Mouse (Mus musculus) frontal cortex, postnatal 14 days (tissue): Measurements from ENCODE around the gene Crygf.
"Not testable (repeated sequence)": the region's sequence is repeated elsewhere in the genome, so short reads cannot be mapped to it uniquely, and the experiment has no call there.

Experiments
- DNase-seq, 2 experiments: peaks; one replicate each; pipeline ENCODE4 v3.0.0; 2022; ENCODE audit warnings: low spot score in 2 of 2

Crygf gene

DNA sequence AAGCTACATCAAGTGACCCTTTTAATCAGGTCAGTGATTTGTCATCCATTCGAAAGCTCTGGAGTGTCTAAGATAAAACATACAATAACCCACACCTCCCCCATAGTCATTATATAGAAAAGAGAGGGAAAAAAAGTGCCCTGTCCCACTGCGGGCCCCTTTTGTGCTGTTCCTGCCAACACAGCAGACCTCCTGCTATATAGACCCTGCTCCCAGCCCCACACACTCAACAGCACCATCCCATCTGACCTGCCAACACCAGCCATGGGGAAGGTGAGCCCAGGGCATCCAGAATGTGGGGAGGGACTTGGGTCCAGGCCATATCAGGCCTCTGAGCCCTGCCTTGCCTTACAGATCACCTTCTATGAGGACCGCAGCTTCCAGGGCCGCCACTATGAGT lies at the start of gene Crygf:
TSS of gene Crygf (plus strand) at position 227 of the 400 bp plus-strand sequence.
- no peak for DNase-seq

GRCm38 (mm10) chr1:65925361-65926210 lies 734 bp upstream of the Crygf start:
- no peak for DNase-seq

GRCm38 (mm10) chr1:65926696-65927095 lies 376 bp downstream of the Crygf start:
- DNase-seq, result not testable (repeated sequence)

- DNase-seq, result no peak
These were observed 3.7 kb downstream of the Crygf start for GRCm38 (mm10) chr1:65930055-65930454.

GRCm38 (mm10) chr1:65932091-65932812 lies 5.9 kb downstream of the Crygf start:
- DNase-seq, result no peak
